Mouse (Mus musculus) liver, adult 2 months (tissue): Measurements from ENCODE around the gene Scn4a.

Experiments used
- CTCF ChIP-seq: fragments of 200-500 bp; IDR thresholded peaks from 2 replicates; pipeline ENCODE4 v1.5.1; 2011; ENCODE audit warnings: low read depth, low read length, control low read depth
- POLR2A ChIP-seq: fragments of 200-500 bp; IDR thresholded peaks from 2 replicates; pipeline ENCODE4 v1.6.1; 2011; ENCODE audit warnings: low read length, control low read depth; ENCODE audit not compliant: insufficient read depth; ENCODE audit errors: extremely low read depth

DNA sequence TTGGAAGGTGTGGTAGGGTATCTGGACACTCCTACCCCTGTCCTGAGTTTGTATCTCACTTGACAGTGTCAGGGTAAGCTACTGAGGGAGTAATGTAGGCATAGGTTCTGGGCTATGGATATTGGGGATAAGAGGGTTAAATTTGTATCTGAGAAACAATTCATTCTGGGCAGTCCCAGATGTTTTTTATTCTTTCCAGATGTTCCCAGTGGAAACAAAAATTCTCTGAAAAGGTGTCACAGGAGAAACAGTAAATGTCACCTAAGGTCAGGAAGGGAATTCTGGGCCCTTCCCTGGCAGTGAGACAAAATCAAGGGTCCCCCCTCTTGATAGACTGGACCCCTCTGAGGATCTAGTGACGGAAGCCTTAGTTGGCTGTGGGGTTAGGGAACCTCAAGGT lies 36.7 kb downstream of the Scn4a start:
- no peak for TF ChIP-seq POLR2A
- no peak for TF ChIP-seq CTCF
